Mouse (Mus musculus): ENCODE data around the gene Opcml.

DNA sequence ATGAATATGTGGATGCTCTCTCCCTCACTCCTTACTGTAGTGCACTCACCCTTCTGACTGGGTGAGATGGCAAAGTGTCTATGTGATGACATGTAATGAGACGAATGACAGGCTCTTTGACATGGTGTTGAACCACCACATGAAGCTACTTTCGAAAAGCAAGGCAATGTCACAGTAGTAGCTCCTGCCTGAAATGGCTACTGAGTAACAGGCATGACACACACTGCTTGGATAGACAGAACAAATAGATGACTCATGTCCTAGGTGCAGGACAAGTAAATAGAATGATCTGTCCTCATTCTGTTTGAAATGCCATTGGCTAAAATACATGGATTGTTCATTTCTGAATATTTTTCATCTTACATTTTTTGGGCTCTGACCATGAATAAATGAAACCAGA lies 488.0 kb downstream of the Opcml start:
- no peak for TF ChIP-seq CTCF (IDR thresholded peaks at IDR 0.05; ENCODE audit: extremely low read depth, insufficient read depth, insufficient read length, insufficient replicate concordance)
- no peak for TF ChIP-seq POLR2A (IDR thresholded peaks at IDR 0.05; ENCODE audit: low read depth, low read length)

All from spleen, adult 2 months (tissue).